Mouse (Mus musculus) urinary bladder, postnatal 14 days (tissue): ENCODE measurements around the gene Gm14548.
"Not testable (repeated sequence)": the region's sequence is repeated elsewhere in the genome, so short reads cannot be mapped to it uniquely, and the experiment has no call there.

ENCODE experiments used
- DNase-seq: peaks from one replicate; pipeline ENCODE4 v3.0.0; 2021; ENCODE audit warnings: low spot score

Gm14548 gene

DNA sequence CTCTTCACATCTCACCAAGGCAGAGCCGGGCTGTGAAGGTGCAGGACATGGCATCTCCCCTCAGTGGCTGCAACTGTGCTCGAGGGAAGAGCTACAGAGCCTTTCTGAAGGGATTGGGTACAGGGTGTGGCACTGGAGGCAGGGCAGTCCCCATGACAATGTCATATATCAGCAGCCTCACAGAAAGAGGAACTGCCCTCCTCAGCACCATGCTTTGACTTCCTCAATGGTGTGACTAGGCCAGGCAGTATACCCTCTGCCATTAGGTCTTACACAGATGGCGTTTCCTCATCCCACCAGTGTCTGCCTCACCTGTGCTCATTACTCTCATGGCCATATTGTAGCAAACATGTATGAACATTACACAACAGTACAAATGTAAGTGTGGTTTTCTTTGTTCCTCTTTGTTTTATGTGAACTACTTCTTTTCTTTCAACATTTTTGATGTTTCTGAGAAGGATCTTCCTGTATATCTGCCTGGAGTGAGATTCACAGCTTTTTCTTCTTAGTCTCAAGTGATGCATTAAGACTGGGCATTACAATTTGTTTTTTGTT is at the start of gene Gm14548:
Gm14548 (minus strand) TSS at position 85 of the 555 bp plus-strand sequence.
- DNase-seq, result not testable (repeated sequence)

DNA sequence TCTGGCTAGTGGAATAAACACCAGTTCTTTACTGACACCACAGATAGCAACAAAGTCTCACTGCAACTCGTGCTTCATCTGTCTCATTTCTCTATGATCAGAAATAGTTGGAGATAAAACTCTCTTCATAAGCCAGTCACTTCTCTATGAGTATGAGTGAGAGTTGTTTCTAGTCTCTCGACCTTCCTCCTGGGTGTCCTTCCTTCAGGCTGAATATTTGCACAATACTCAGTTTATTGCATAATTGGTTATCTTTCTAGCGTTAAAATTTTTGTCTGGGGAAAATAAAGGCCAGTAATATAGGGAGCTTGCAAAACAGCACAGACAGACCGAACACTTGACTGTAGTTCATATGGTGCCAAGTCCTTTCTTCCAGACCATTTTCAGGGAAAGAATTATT is 48.2 kb upstream of the Gm14548 start:
- DNase-seq, result no peak

GRCm38 (mm10) chr7:3940915-3941314 is 43.0 kb upstream of the Gm14548 start:
- no peak for DNase-seq

DNA sequence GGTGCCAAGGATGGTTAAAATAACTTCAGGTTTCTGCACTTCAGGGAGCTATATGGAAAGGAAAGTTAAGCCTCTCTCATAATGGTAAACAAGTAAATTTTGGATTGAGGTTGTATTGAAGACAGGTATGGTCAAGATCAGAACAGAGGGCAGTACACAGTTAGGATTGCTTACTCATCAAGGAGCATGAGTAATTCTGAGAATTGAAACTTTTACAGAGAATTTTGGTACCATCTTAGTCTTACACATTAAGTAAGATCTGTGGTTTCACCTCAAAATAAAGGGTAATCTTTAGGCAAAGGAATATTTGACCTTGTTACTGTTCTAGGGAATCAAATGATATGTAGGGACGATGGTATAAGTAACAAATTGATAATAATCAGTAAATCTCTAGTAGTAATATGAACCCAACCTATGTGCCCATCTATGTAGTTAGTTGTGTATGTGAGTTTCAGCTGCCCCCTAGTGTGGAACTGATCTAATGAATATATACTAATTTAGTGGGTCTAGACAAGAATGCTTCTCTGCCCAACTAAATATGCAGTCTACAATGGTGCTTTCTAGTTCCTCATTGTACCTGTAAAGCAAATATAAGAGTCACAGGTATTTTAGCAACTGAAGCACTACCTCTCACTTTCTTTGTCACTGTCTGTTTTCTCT is 42.1 kb upstream of the Gm14548 start:
- no peak for DNase-seq

- DNase-seq, result not testable (repeated sequence)
Observed at GRCm38 (mm10) chr7:3935473-3935872, 37.6 kb upstream of the Gm14548 start.

GRCm38 (mm10) chr7:3915387-3915786 is 17.5 kb upstream of the Gm14548 start, which contains the start of gene Lilra6:
Gene Lilra6 (minus strand): TSS chr7:3915503.
- DNase-seq, result not testable (repeated sequence)

GRCm38 (mm10) chr7:3903704-3904103 is 5.8 kb upstream of the Gm14548 start:
- no peak for DNase-seq

- not testable (repeated sequence) for DNase-seq
Observed at GRCm38 (mm10) chr7:3875032-3875431, 22.9 kb downstream of the Gm14548 start.

DNA sequence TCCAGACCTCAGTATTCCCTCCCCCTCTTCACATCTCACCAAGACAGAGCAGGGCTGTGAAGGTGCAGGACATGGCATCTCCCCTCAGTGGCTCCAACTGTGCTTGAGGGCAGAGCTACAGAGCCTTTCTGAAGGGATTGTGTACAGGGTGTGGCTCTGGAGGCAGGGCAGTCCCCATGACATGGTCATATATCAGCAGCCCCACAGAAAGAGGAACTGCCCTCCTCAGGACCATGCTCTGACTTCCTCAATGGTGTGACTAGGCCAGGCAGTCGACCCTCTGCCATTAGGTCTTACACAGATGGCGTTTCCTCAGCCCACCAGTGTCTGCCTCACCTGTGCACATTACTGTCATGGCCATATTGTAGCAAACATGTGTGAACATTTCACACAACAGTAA is 53.0 kb downstream of the Gm14548 start, which contains the start of gene Pira2:
Pira2 (minus strand) TSS at position 101 of the 400 bp plus-strand sequence.
- DNase-seq, result not testable (repeated sequence)

- DNase-seq, result not testable (repeated sequence)
Observed at GRCm38 (mm10) chr7:3837854-3838253, 60.1 kb downstream of the Gm14548 start.
